Mouse (Mus musculus): ENCODE measurements around the gene Prkag3. TPM values are rescaled to one million over a fixed set of nuclear protein-coding genes. Genes with fewer than 3 reads are reported as not detected.

The Prkag3 gene
- total and polyA plus RNA-seq, 2 experiments: 0.28 TPM; not detected in 1

GRCm38 (mm10) chr1:74771845-74771930, 22.7 kb upstream of the Prkag3 start, which contains the start of gene Wnt6:
Wnt6 (plus strand) TSS chr1:74771892.
- 0% methylated on average over 2 of the region's 8 CpGs for WGBS
- peaks cover 26% of the 10 kb centered on the region for H3K27me3 ChIP-seq (ENCODE audit: control insufficient read depth, insufficient read depth, low read length)
- H3K36me3 ChIP-seq (ENCODE audit: control insufficient read depth, insufficient read depth, low read length): no peaks in the 10 kb centered on the region
- H3K79me2 ChIP-seq (ENCODE audit: control insufficient read depth, insufficient read depth, low read length): no peaks in the 10 kb centered on the region
- H3K9ac ChIP-seq (ENCODE audit: low read depth, low read length): no peak within 1 kb of the TSS; the same call in 1 of the 2 replicates
- H3K27ac ChIP-seq (replicated peaks; ENCODE audit: insufficient read depth, low read depth, low read length): no peak within 1 kb of the TSS
- peaks cover 3% of the 10 kb centered on the region; the same call in 1 of the 2 replicates for H3K4me1 ChIP-seq (ENCODE audit: control insufficient read depth, insufficient read depth, low read length)
- H3K4me3 ChIP-seq (ENCODE audit: insufficient read depth, low read depth, low read length): peak within 1 kb of the TSS; percentile 28; the same call in 1 of the 2 replicates
- no peak for TF ChIP-seq CTCF (IDR thresholded peaks at IDR 0.05; ENCODE audit: low read depth, low read length)
- DNase-seq (ENCODE audit: extremely low read depth, low read depth, low spot score): no peak

DNA sequence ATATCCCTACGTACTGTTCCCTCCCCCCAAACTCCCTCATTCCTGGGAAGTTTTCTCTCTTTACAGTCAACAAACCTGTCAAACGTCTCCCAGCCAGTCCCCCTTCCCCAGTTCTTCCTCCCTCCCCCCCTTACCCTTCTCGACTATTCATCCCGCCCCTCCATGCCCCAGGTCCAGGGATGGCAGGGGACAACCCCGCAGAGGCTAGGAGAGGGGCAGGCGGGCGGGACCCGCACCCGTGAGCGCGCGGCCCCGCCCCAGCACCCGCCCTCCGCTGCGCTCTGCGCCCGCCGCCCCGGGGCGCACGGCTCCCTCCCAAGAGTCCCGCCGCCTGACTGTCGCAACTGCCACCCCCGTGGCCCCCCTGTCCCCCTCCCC, 22.4 kb upstream of the Prkag3 start:
- peaks cover 26% of the 10 kb centered on the region for H3K27me3 ChIP-seq (ENCODE audit: control insufficient read depth, insufficient read depth, low read length)
- H3K27ac ChIP-seq (replicated peaks; ENCODE audit: insufficient read depth, low read depth, low read length): no peak overlapping the region

DNA sequence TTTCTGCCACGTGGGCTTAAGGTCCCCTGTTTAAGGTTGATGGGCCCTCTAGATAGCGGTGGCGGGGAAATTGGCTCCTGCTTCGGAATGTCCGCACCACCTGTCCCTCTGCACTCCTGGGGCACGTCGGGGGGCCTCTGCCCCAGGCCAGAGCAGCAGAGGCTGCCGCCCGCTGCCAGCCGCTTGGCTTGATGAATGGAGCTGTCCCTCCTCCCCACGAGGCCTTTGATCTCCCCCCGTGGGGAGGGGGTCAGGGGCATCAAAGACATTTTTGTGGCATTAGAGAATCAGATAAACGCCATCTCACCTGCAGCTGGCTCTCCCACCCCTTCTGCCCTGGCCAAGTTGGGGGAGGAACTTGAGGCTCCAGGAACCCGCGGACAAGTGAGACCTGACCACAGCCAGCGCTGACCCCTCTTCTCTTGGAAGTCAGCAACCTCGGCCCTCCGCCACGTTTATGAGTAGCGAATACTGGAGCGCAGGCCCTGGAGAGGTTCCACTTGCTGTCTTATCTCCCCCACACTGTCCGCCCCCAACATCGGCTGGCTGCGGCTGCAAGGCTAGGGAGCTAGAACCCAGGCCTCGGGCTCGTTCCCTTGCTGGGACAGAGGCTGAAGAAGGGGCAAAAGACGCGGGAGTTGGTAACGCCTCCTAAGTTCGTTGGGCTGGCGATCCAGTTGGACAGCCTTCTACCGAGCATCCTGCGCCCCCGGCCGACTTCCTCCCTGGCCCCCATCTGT, 21.9 kb upstream of the Prkag3 start:
- no peaks in the 10 kb centered on the region for H3K79me2 ChIP-seq (ENCODE audit: control insufficient read depth, insufficient read depth, low read length)
- no peak for DNase-seq (ENCODE audit: extremely low read depth, low read depth, low spot score)
- H3K4me3 ChIP-seq (ENCODE audit: insufficient read depth, low read depth, low read length): no peak overlapping the region
- H3K9ac ChIP-seq (ENCODE audit: low read depth, low read length): no peak overlapping the region
- 6% methylated on average over 35 of the region's 35 CpGs for WGBS
- H3K36me3 ChIP-seq (ENCODE audit: control insufficient read depth, insufficient read depth, low read length): no peaks in the 10 kb centered on the region
- peaks cover 26% of the 10 kb centered on the region for H3K27me3 ChIP-seq (ENCODE audit: control insufficient read depth, insufficient read depth, low read length)
- TF ChIP-seq POLR2A (IDR thresholded peaks at IDR 0.05; ENCODE audit: extremely low read depth, insufficient read depth, low read length) (no peak), CTCF (IDR thresholded peaks at IDR 0.05; ENCODE audit: low read depth, low read length) (no peak)
- peaks cover 3% of the 10 kb centered on the region; the same call in 1 of the 2 replicates for H3K4me1 ChIP-seq (ENCODE audit: control insufficient read depth, insufficient read depth, low read length)
- no peak overlapping the region for H3K27ac ChIP-seq (replicated peaks; ENCODE audit: insufficient read depth, low read depth, low read length)

More for the DNA sequence above, 22.4 kb upstream of the Prkag3 start:
- Histone ChIP-seq H3K4me1 (ENCODE audit: control insufficient read depth, insufficient read depth, low read length) (peaks cover 3% of the 10 kb centered on the region; the same call in 1 of the 2 replicates), H3K79me2 (ENCODE audit: control insufficient read depth, insufficient read depth, low read length) (no peaks in the 10 kb centered on the region), H3K9ac (ENCODE audit: low read depth, low read length) (no peak overlapping the region), H3K4me3 (ENCODE audit: insufficient read depth, low read depth, low read length) (no peak overlapping the region), H3K36me3 (ENCODE audit: control insufficient read depth, insufficient read depth, low read length) (no peaks in the 10 kb centered on the region)
- no peak for TF ChIP-seq POLR2A (IDR thresholded peaks at IDR 0.05; ENCODE audit: extremely low read depth, insufficient read depth, low read length)
- TF ChIP-seq CTCF (IDR thresholded peaks at IDR 0.05; ENCODE audit: low read depth, low read length): no peak
- 3% methylated on average over 19 of the region's 26 CpGs for WGBS
- no peak for DNase-seq (ENCODE audit: extremely low read depth, low read depth, low spot score)

DNA sequence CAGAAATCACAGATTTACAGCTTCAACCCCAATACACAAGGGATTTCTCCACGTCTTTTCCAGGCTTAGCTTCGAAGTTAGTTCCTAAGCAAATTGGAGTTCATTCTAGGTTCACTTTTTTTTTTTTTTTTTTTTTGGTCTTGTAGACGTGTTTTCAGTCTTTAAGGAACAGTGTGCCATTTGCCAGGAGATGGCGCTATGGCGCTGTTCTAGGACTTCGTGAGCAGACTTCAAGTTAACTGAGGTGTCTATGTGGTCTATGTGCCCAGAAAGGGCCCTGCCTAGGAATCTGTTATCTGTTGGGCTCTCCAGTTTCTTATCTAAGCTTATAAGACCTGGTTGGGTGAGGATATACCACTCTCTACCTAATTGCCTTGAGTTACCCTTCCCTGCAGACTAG, 14.1 kb upstream of the Prkag3 start:
- Histone ChIP-seq H3K27me3 (ENCODE audit: control insufficient read depth, insufficient read depth, low read length) (peaks cover 3% of the 10 kb centered on the region; the same call in 1 of the 2 replicates), H3K79me2 (ENCODE audit: control insufficient read depth, insufficient read depth, low read length) (no peaks in the 10 kb centered on the region), H3K4me3 (ENCODE audit: insufficient read depth, low read depth, low read length) (no peak overlapping the region), H3K4me1 (ENCODE audit: control insufficient read depth, insufficient read depth, low read length) (peaks cover 2% of the 10 kb centered on the region; the same call in 1 of the 2 replicates), H3K27ac (replicated peaks; ENCODE audit: insufficient read depth, low read depth, low read length) (no peak overlapping the region), H3K9ac (ENCODE audit: low read depth, low read length) (no peak overlapping the region), H3K36me3 (ENCODE audit: control insufficient read depth, insufficient read depth, low read length) (no peaks in the 10 kb centered on the region)
- peak; percentile 60 for DNase-seq (ENCODE audit: extremely low read depth, low read depth, low spot score)
- 5% methylated on average over 6 of the region's 6 CpGs for WGBS
- TF ChIP-seq POLR2A (IDR thresholded peaks at IDR 0.05; ENCODE audit: extremely low read depth, insufficient read depth, low read length) (no peak), CTCF (IDR thresholded peaks at IDR 0.05; ENCODE audit: low read depth, low read length) (peak; percentile 61)

- peak; percentile 54 for DNase-seq (ENCODE audit: extremely low read depth, low read depth, low spot score)
- no peak overlapping the region for H3K9ac ChIP-seq (ENCODE audit: low read depth, low read length)
- TF ChIP-seq POLR2A (IDR thresholded peaks at IDR 0.05; ENCODE audit: extremely low read depth, insufficient read depth, low read length): no peak
- peak; percentile 59 for TF ChIP-seq CTCF (IDR thresholded peaks at IDR 0.05; ENCODE audit: low read depth, low read length)
- H3K4me1 ChIP-seq (ENCODE audit: control insufficient read depth, insufficient read depth, low read length): peaks cover 2% of the 10 kb centered on the region; the same call in 1 of the 2 replicates
- H3K27me3 ChIP-seq (ENCODE audit: control insufficient read depth, insufficient read depth, low read length): no peaks in the 10 kb centered on the region
- H3K79me2 ChIP-seq (ENCODE audit: control insufficient read depth, insufficient read depth, low read length): no peaks in the 10 kb centered on the region
- no peak overlapping the region for H3K4me3 ChIP-seq (ENCODE audit: insufficient read depth, low read depth, low read length)
- H3K36me3 ChIP-seq (ENCODE audit: control insufficient read depth, insufficient read depth, low read length): no peaks in the 10 kb centered on the region
- WGBS: 23% methylated on average over 4 of the region's 4 CpGs
- no peak overlapping the region for H3K27ac ChIP-seq (replicated peaks; ENCODE audit: insufficient read depth, low read depth, low read length)
These were observed 10.8 kb upstream of the Prkag3 start for GRCm38 (mm10) chr1:74759773-74760172.

DNA sequence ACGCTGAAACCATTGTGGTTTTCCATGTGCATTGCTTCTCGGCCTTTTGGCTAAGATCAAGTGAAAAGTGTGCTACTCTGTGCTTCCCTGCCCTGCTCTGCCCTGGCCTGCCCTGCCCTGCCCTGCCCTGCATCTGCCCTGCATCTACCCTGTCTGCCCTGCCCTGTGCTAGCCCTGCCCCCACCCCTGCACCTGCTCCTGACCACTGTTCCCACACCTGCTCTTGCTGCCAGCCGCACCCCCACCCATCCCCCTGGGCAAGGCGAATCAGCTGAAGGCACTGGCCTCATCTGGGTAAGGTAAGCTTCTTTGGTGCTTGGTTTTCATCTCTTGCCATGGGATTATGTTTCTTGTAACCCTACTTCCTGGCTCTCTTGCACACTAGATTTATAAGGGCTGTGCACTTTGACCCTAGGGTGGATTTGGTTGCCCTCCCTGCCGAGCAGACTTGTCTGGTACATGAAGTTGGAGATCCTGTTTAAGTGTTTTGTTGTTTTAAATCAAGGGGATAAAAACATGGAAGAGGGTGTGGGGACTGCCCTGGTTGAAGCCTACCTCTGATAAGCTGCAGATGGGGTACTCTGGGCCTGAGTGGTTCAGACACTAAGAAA, 5.3 kb upstream of the Prkag3 start:
- 67% methylated on average over 5 of the region's 5 CpGs for whole genome bisulfite sequencing
- no peak overlapping the region for H3K9ac ChIP-seq (ENCODE audit: low read depth, low read length)
- no peaks in the 10 kb centered on the region for H3K36me3 ChIP-seq (ENCODE audit: control insufficient read depth, insufficient read depth, low read length)
- no peaks in the 10 kb centered on the region for H3K79me2 ChIP-seq (ENCODE audit: control insufficient read depth, insufficient read depth, low read length)
- no peak for DNase-seq (ENCODE audit: extremely low read depth, low read depth, low spot score)
- TF ChIP-seq CTCF (IDR thresholded peaks at IDR 0.05; ENCODE audit: low read depth, low read length): no peak
- no peak for TF ChIP-seq POLR2A (IDR thresholded peaks at IDR 0.05; ENCODE audit: extremely low read depth, insufficient read depth, low read length)
- H3K27ac ChIP-seq (replicated peaks; ENCODE audit: insufficient read depth, low read depth, low read length): no peak overlapping the region
- H3K4me3 ChIP-seq (ENCODE audit: insufficient read depth, low read depth, low read length): no peak overlapping the region
- H3K4me1 ChIP-seq (ENCODE audit: control insufficient read depth, insufficient read depth, low read length): peaks cover 7% of the 10 kb centered on the region; the same call in 1 of the 2 replicates
- no peaks in the 10 kb centered on the region for H3K27me3 ChIP-seq (ENCODE audit: control insufficient read depth, insufficient read depth, low read length)

Data from liver, adult 2 months (tissue).